Mouse (Mus musculus): Measurements from ENCODE around the gene Sash1.

DNA sequence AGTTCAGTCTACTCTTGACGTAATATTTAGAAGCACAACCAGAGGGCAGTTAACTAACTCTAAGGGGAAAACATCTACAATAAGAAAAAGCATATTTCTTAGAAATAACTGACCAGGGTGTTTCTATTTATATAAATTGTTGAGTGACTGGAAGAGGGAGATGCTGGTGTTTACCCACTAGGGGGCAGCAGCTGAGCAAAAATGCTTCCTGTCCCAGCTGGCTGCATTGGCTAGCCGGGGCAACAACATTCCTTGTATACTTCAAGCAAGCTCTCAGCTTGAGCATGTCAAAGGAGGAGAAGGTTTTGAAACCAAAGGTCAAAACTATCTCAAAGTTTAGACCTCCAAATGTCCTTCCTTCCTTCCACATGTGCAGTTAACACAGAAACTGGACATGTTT is 143.0 kb downstream of the Sash1 start:
- TF ChIP-seq CTCF (IDR thresholded peaks at IDR 0.05; ENCODE audit: extremely low read depth, insufficient read length, insufficient replicate concordance, low read depth, low read length) (peak; percentile 85; the same call in 1 of the 2 replicates), POLR2A (IDR thresholded peaks at IDR 0.05; ENCODE audit: low read depth, low read length) (no peak)

All from small intestine, adult 2 months (tissue).